Mouse (Mus musculus) splenic B cell, adult 2 months (primary cell): Measurements from ENCODE around the gene Pex14.

Source experiments
- DNase-seq: peaks from one replicate; pipeline ENCODE4 v3.0.0-alpha.2; 2011; ENCODE audit warnings: low read depth, low spot score
- H3K27me3 ChIP-seq: 2 replicates; pipeline ENCODE4 v1.6.1; 2012; ENCODE audit warnings: mild to moderate bottlenecking, low read length, moderate library complexity, mixed read lengths; ENCODE audit not compliant: control insufficient read depth, poor library complexity, insufficient read depth, severe bottlenecking
- H3K36me3 ChIP-seq: 2 replicates; pipeline ENCODE4 v1.6.1; 2012; ENCODE audit warnings: mild to moderate bottlenecking, low read length, moderate library complexity, mixed read lengths; ENCODE audit not compliant: control insufficient read depth, poor library complexity, insufficient read depth, severe bottlenecking

The Pex14 gene

GRCm38 (mm10) chr4:149002441-149003093 lies 97.1 kb downstream of the Pex14 start:
- Histone ChIP-seq H3K27me3 (no peaks in the 10 kb centered on the region), H3K36me3 (no peaks in the 10 kb centered on the region)
- no peak for DNase-seq

DNA sequence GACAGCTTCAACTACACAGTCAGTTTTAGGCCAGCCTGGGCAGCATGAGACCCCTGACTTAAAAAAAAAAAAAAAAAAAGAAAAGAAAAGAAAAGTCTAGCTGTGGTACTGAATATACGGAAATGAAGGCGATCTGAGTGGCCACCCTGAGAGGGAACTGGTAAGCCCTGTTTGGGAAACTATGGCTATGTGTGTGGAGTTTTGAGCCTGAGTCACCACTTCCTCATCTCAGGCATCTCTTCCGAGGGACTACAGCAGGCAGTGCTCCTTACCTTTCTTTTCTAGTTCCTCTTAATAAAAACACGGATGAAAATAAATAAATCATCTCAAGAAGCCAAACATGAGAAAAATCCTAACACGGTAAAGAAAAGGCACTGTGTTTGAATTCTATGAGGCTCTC lies 98.2 kb downstream of the Pex14 start:
- no peak for DNase-seq
- no peaks in the 10 kb centered on the region for H3K36me3 ChIP-seq

GRCm38 (mm10) chr4:149000746-149001145 lies 98.9 kb downstream of the Pex14 start:
- no peaks in the 10 kb centered on the region for H3K36me3 ChIP-seq
- DNase-seq: no peak
- no peaks in the 10 kb centered on the region for H3K27me3 ChIP-seq

More for the DNA sequence above, 98.2 kb downstream of the Pex14 start:
- no peaks in the 10 kb centered on the region for H3K27me3 ChIP-seq

DNA sequence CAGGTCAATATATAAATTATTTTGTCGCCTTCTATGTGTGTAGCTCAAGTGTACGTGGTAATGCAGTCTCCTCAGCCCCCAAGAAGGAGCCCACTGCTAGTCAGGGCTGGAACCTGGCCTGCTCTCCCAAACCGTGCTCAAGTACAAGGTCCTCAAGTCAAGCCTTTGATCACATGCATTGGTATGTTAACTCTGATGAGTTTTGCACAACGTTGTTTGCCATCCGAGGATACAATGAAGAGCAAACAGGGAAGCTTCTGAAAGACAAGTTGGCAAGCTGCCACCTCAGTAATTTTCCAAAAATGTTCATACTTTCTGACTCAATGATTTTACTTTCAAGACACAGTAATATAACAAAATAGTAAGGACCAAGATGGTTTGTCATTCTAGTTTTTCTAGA lies 105.7 kb downstream of the Pex14 start:
- no peak for DNase-seq
- Histone ChIP-seq H3K36me3 (no peaks in the 10 kb centered on the region), H3K27me3 (no peaks in the 10 kb centered on the region)

DNA sequence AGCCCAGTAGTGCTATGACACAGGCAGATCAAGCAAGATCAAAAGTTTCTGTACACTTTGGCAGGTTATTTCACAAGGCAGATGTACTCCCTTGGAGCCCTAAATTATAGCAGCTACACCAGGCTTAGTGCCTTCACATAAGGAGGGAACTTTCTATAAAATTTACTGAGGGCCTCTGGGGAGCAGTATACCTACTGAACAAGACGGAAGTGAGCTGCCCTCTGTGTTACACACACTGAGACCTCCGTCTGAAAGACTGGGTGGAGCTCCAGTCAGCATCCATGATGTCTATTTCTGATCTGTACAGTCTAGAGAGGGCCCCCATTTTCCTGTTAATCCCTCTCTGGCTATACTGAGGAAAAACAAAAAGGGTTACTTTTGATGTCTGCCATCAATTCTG lies 109.6 kb downstream of the Pex14 start:
- H3K27me3 ChIP-seq: no peaks in the 10 kb centered on the region
- DNase-seq: no peak
- no peaks in the 10 kb centered on the region for H3K36me3 ChIP-seq

DNA sequence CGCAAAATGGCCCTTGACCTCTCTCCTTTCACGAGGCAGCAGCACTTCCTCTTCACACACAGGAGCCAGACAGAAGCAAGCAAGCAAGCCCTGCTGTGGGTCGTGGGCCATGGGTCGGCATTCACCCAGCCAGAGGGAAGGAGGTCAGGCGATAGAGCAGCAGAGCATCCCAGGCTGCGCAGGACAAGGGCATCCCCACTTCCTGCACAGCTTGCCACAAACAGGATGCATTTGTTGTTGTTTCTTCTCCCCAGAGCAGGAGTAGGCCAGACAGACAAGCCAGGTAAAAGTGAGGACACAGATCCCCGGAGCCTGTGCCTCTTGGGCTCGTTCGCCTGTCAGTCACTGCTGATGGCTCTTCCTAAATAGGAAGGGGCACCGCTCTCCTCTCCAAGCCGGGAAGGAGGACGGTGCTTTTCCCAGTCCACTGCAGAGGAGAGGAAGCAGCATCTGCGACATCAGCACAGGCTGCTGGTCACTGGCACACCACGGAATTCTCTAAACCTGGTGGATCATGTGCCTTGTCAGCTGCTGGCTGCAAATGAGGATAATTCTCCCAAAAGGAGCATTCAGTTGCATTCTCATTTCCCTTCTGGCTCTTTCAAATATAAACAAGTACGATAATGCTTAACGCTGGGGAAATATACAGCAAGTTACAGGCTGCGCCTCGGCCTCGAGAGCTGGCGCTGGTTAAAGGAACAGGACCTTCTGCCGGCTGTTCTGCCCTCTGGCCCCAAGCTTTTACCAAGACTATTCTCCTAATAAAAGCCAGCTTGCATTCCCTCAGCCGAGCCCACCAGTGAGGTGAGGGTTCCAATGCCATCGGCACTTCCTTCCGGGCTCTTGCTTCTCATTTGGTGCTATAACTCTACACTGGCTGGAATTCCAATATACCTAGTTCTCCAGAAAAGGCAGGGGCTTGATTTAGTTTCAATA lies 113.9 kb downstream of the Pex14 start:
- no peak for DNase-seq
- peaks cover 5% of the 10 kb centered on the region; the same call in 1 of the 2 replicates for H3K36me3 ChIP-seq
- no peaks in the 10 kb centered on the region for H3K27me3 ChIP-seq

- peaks cover 5% of the 10 kb centered on the region; the same call in 1 of the 2 replicates for H3K36me3 ChIP-seq
- no peaks in the 10 kb centered on the region for H3K27me3 ChIP-seq
- DNase-seq: no peak
These were observed 114.8 kb downstream of the Pex14 start for GRCm38 (mm10) chr4:148984701-148985540.

DNA sequence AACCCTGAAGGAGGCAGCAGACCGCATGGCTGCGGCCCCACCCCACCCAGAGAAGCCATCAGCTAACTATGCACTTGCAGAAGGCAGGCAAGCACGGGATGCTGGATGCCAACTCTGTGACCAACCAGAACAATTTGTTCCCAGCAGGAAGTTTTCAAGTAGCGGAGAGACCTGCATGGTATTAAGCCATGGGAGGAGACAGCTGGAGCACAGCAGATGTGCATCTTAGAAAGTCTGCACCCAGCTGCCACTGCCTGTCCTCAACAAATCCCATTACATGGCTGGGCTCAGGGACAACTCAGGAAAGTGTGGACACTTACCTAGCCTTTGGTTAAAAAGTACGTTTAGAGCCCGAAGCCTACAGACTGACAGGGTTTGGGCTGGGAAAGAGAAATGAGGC lies 117.4 kb downstream of the Pex14 start:
- DNase-seq: no peak
- H3K36me3 ChIP-seq: peaks cover 5% of the 10 kb centered on the region; the same call in 1 of the 2 replicates
- H3K27me3 ChIP-seq: no peaks in the 10 kb centered on the region

GRCm38 (mm10) chr4:148979837-148980236 lies 119.8 kb downstream of the Pex14 start:
- Histone ChIP-seq H3K36me3 (peaks cover 5% of the 10 kb centered on the region; the same call in 1 of the 2 replicates), H3K27me3 (no peaks in the 10 kb centered on the region)
- no peak for DNase-seq

GRCm38 (mm10) chr4:148978926-148979325 lies 120.8 kb downstream of the Pex14 start:
- Histone ChIP-seq H3K36me3 (peaks cover 5% of the 10 kb centered on the region; the same call in 1 of the 2 replicates), H3K27me3 (no peaks in the 10 kb centered on the region)
- no peak for DNase-seq

GRCm38 (mm10) chr4:148978221-148978855 lies 121.3 kb downstream of the Pex14 start:
- DNase-seq: no peak
- Histone ChIP-seq H3K27me3 (no peaks in the 10 kb centered on the region), H3K36me3 (peaks cover 3% of the 10 kb centered on the region; the same call in 1 of the 2 replicates)

DNA sequence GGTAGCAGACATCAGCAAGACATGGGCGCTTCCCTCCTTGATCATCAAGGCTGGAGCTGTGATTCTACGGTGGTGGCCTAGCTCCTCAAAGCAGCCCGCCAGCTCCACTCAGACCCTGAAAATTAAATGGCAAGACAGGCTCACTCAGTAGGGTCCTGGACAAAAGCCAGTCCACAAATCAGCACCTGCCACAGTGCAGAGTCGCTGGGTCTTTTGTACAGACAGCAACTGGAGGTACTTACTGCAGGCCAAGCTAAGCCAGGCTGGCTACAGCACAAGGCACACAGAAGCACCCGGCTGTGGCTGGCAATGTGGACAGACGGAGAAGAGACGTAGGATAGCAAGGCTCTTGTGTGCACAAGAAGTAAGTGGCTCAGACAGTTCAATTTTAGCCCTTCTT lies 124.8 kb downstream of the Pex14 start:
- no peaks in the 10 kb centered on the region for H3K36me3 ChIP-seq
- no peaks in the 10 kb centered on the region for H3K27me3 ChIP-seq
- no peak for DNase-seq

DNA sequence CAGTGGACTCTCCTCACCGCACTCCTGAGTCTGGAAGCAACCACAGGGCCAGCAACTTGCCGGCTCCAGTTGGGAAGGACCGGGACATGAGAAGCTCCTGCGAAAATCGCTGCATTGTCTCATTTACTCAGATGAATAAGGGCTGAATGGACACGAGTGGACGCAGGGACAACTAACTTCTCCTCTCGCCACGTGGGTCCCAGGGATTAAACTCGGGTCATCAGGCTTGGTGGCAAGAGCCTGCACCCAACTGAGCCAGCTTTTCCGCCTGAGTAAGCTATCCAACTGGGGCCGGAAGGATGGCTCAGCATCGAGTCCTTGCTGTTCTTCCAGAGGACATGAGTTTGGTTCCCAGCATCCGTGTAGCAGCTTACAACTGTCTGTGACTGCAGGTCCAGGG lies 126.3 kb downstream of the Pex14 start:
- DNase-seq: no peak
- Histone ChIP-seq H3K36me3 (no peaks in the 10 kb centered on the region), H3K27me3 (no peaks in the 10 kb centered on the region)

GRCm38 (mm10) chr4:148972707-148973106 lies 127.0 kb downstream of the Pex14 start:
- no peaks in the 10 kb centered on the region for H3K36me3 ChIP-seq
- no peak for DNase-seq
- no peaks in the 10 kb centered on the region for H3K27me3 ChIP-seq
